Mouse (Mus musculus): Measurements from ENCODE around the gene Zcchc7.

DNA sequence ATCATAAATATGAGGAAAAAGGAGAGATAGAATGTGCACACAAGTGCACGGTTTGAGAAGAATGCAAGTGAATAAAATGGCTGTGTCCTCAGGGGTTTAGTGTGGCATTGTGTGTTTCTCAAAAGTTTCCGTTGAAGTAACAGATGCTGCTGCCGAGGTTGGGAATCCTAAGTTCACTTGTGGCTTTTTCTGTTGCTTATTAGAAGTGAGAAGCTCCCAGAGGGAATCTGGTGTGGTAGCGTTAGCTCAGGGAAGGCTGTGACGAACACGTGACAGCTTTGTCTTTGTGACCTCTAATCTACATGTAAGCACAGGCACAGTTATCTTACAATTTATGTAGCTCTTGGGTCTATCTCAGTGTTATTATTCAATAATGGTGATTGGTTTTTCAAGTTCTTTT is 130.5 kb downstream of the Zcchc7 start:
- TF ChIP-seq CTCF (IDR thresholded peaks at IDR 0.05): no peak
- TF ChIP-seq EP300 (IDR thresholded peaks at IDR 0.05): no peak

Data from lung, postnatal 0 days (tissue).